Mouse (Mus musculus): ENCODE data around the gene Slc22a23. TPM values are rescaled to one million over a fixed set of nuclear protein-coding genes. Genes with fewer than 3 reads are reported as not detected.

Gene Slc22a23
- total RNA-seq, 1 experiment from 2014 or later: 14.1 TPM

GRCm38 (mm10) chr13:34244186-34244585 is 100.8 kb downstream of the Slc22a23 start:
- ATAC-seq (replicated peaks; ENCODE audit: low read depth, poor library complexity, severe bottlenecking): no peak

- ATAC-seq (replicated peaks; ENCODE audit: low read depth, poor library complexity, severe bottlenecking): no peak
Measured at GRCm38 (mm10) chr13:34242211-34242610, 102.8 kb downstream of the Slc22a23 start.

GRCm38 (mm10) chr13:34240087-34240428 is 104.9 kb downstream of the Slc22a23 start:
- ATAC-seq (replicated peaks; ENCODE audit: low read depth, poor library complexity, severe bottlenecking): no peak

- ATAC-seq (replicated peaks; ENCODE audit: low read depth, poor library complexity, severe bottlenecking): no peak
Measured at GRCm38 (mm10) chr13:34239371-34240086, 105.5 kb downstream of the Slc22a23 start.

- ATAC-seq (replicated peaks; ENCODE audit: low read depth, poor library complexity, severe bottlenecking): no peak
Measured at GRCm38 (mm10) chr13:34238646-34239290, 106.2 kb downstream of the Slc22a23 start.

GRCm38 (mm10) chr13:34235056-34235455 is 109.9 kb downstream of the Slc22a23 start:
- ATAC-seq (replicated peaks; ENCODE audit: low read depth, poor library complexity, severe bottlenecking): no peak

- no peak for ATAC-seq (replicated peaks; ENCODE audit: low read depth, poor library complexity, severe bottlenecking)
Measured at GRCm38 (mm10) chr13:34234439-34234838, 110.5 kb downstream of the Slc22a23 start.

GRCm38 (mm10) chr13:34232992-34233391 is 112.0 kb downstream of the Slc22a23 start:
- ATAC-seq (replicated peaks; ENCODE audit: low read depth, poor library complexity, severe bottlenecking): no peak

GRCm38 (mm10) chr13:34228905-34229304 is 116.1 kb downstream of the Slc22a23 start:
- peak; percentile 88 for ATAC-seq (replicated peaks; ENCODE audit: low read depth, poor library complexity, severe bottlenecking)

- no peak for ATAC-seq (replicated peaks; ENCODE audit: low read depth, poor library complexity, severe bottlenecking)
Measured at GRCm38 (mm10) chr13:34227720-34228661, 117.0 kb downstream of the Slc22a23 start.

- no peak for ATAC-seq (replicated peaks; ENCODE audit: low read depth, poor library complexity, severe bottlenecking)
Measured at GRCm38 (mm10) chr13:34226940-34227339, 118.0 kb downstream of the Slc22a23 start.

- no peak for ATAC-seq (replicated peaks; ENCODE audit: low read depth, poor library complexity, severe bottlenecking)
Measured at GRCm38 (mm10) chr13:34222985-34223384, 122.0 kb downstream of the Slc22a23 start.

- ATAC-seq (replicated peaks; ENCODE audit: low read depth, poor library complexity, severe bottlenecking): no peak
Measured at GRCm38 (mm10) chr13:34219728-34220127, 125.3 kb downstream of the Slc22a23 start.

- no peak for ATAC-seq (replicated peaks; ENCODE audit: low read depth, poor library complexity, severe bottlenecking)
Measured at GRCm38 (mm10) chr13:34218776-34219175, 126.2 kb downstream of the Slc22a23 start.

- no peak for ATAC-seq (replicated peaks; ENCODE audit: low read depth, poor library complexity, severe bottlenecking)
Measured at GRCm38 (mm10) chr13:34214855-34215254, 130.1 kb downstream of the Slc22a23 start.

- ATAC-seq (replicated peaks; ENCODE audit: low read depth, poor library complexity, severe bottlenecking): no peak
Measured at GRCm38 (mm10) chr13:34212735-34213212, 132.2 kb downstream of the Slc22a23 start.

- ATAC-seq (replicated peaks; ENCODE audit: low read depth, poor library complexity, severe bottlenecking): no peak
Measured at GRCm38 (mm10) chr13:34211261-34211775, 133.7 kb downstream of the Slc22a23 start.

- ATAC-seq (replicated peaks; ENCODE audit: low read depth, poor library complexity, severe bottlenecking): no peak
Measured at GRCm38 (mm10) chr13:34207714-34208470, 137.1 kb downstream of the Slc22a23 start.

- ATAC-seq (replicated peaks; ENCODE audit: low read depth, poor library complexity, severe bottlenecking): no peak
Measured at GRCm38 (mm10) chr13:34205216-34205615, 139.8 kb downstream of the Slc22a23 start.

- ATAC-seq (replicated peaks; ENCODE audit: low read depth, poor library complexity, severe bottlenecking): no peak
Measured at GRCm38 (mm10) chr13:34195676-34196075, 149.3 kb downstream of the Slc22a23 start.

Data from common myeloid progenitor, adult 5-6 weeks (primary cell).